Mouse (Mus musculus): ENCODE data around the gene Inca1. TPM values are rescaled to one million over a fixed set of nuclear protein-coding genes. Genes with fewer than 3 reads are reported as not detected.

Inca1 gene
- polyA plus RNA-seq, 1 experiment from 2014 or later, result 1.5 TPM

- Histone ChIP-seq H3K9me3 (ENCODE audit: control insufficient read depth, low read length) (no peaks in the 10 kb centered on the region), H3K27me3 (ENCODE audit: control insufficient read depth, insufficient read depth, low read depth, low read length) (no peaks in the 10 kb centered on the region), H3K36me3 (ENCODE audit: control insufficient read depth, insufficient read depth, low read length) (peaks cover 10% of the 10 kb centered on the region; the same call in 1 of the 2 replicates), H3K27ac (ENCODE audit: low read length) (peak overlapping the region; percentile 87), H3K9ac (ENCODE audit: low read length) (peak overlapping the region; percentile 90), H3K4me3 (ENCODE audit: low read length) (peak overlapping the region; percentile 80), H3K4me1 (replicated peaks; ENCODE audit: control insufficient read depth, insufficient read depth, low read length) (peaks cover 16% of the 10 kb centered on the region), H3K4me2 (ENCODE audit: low read depth, low read length) (peak overlapping the region; percentile 88)
- 18% methylated on average over 8 of the region's 8 CpGs for WGBS
- ATAC-seq (ENCODE audit: low read depth), result peak; percentile 11; the same call in 1 of the 2 replicates
Measured at GRCm38 (mm10) chr11:70688372-70688771, 11.6 kb downstream of the Inca1 start.

- Histone ChIP-seq H3K36me3 (ENCODE audit: control insufficient read depth, insufficient read depth, low read length) (peaks cover 10% of the 10 kb centered on the region; the same call in 1 of the 2 replicates), H3K4me3 (ENCODE audit: low read length) (peak within 1 kb of the TSS; percentile 80), H3K9ac (ENCODE audit: low read length) (peak within 1 kb of the TSS; percentile 90), H3K27ac (ENCODE audit: low read length) (peak within 1 kb of the TSS; percentile 87), H3K4me1 (replicated peaks; ENCODE audit: control insufficient read depth, insufficient read depth, low read length) (peaks cover 16% of the 10 kb centered on the region), H3K27me3 (ENCODE audit: control insufficient read depth, insufficient read depth, low read depth, low read length) (no peaks in the 10 kb centered on the region), H3K9me3 (ENCODE audit: control insufficient read depth, low read length) (no peaks in the 10 kb centered on the region), H3K4me2 (ENCODE audit: low read depth, low read length) (peak within 1 kb of the TSS; percentile 88)
- ATAC-seq (ENCODE audit: low read depth), result peak; percentile 92
- WGBS, result under 1% methylated on average over 46 of the region's 55 CpGs
Measured at GRCm38 (mm10) chr11:70687601-70688199, 12.3 kb downstream of the Inca1 start, which contains the start of gene Camta2. Gene Camta2 (minus strand): TSS chr11:70688105.

GRCm38 (mm10) chr11:70686901-70687566 is 12.9 kb downstream of the Inca1 start:
- Histone ChIP-seq H3K4me1 (replicated peaks; ENCODE audit: control insufficient read depth, insufficient read depth, low read length) (peaks cover 21% of the 10 kb centered on the region), H3K36me3 (ENCODE audit: control insufficient read depth, insufficient read depth, low read length) (peaks cover 10% of the 10 kb centered on the region), H3K9me3 (ENCODE audit: control insufficient read depth, low read length) (no peaks in the 10 kb centered on the region), H3K27ac (ENCODE audit: low read length) (peak overlapping the region; percentile 87), H3K4me2 (ENCODE audit: low read depth, low read length) (peak overlapping the region; percentile 88), H3K4me3 (ENCODE audit: low read length) (peak overlapping the region; percentile 80), H3K9ac (ENCODE audit: low read length) (peak overlapping the region; percentile 90), H3K27me3 (ENCODE audit: control insufficient read depth, insufficient read depth, low read depth, low read length) (no peaks in the 10 kb centered on the region)
- WGBS, result under 1% methylated on average over 16 of the region's 16 CpGs
- peak; percentile 64 for ATAC-seq (ENCODE audit: low read depth)

GRCm38 (mm10) chr11:70683640-70684039 is 16.3 kb downstream of the Inca1 start:
- ATAC-seq (ENCODE audit: low read depth), result no peak
- 79% methylated on average over 5 of the region's 5 CpGs for WGBS
- no peaks in the 10 kb centered on the region for H3K27me3 ChIP-seq (ENCODE audit: control insufficient read depth, insufficient read depth, low read depth, low read length)
- no peak overlapping the region for H3K27ac ChIP-seq (ENCODE audit: low read length)
- no peaks in the 10 kb centered on the region for H3K9me3 ChIP-seq (ENCODE audit: control insufficient read depth, low read length)
- H3K4me1 ChIP-seq (replicated peaks; ENCODE audit: control insufficient read depth, insufficient read depth, low read length), result peaks cover 19% of the 10 kb centered on the region
- H3K4me2 ChIP-seq (ENCODE audit: low read depth, low read length), result no peak overlapping the region
- H3K9ac ChIP-seq (ENCODE audit: low read length), result no peak overlapping the region
- no peak overlapping the region for H3K4me3 ChIP-seq (ENCODE audit: low read length)
- H3K36me3 ChIP-seq (ENCODE audit: control insufficient read depth, insufficient read depth, low read length), result peaks cover 26% of the 10 kb centered on the region

GRCm38 (mm10) chr11:70681897-70682581 is 17.9 kb downstream of the Inca1 start:
- H3K4me3 ChIP-seq (ENCODE audit: low read length), result no peak overlapping the region
- ATAC-seq (ENCODE audit: low read depth), result peak; percentile 64

GRCm38 (mm10) chr11:70681170-70681569 is 18.8 kb downstream of the Inca1 start:
- no peaks in the 10 kb centered on the region for H3K9me3 ChIP-seq (ENCODE audit: control insufficient read depth, low read length)
- H3K4me1 ChIP-seq (replicated peaks; ENCODE audit: control insufficient read depth, insufficient read depth, low read length), result peaks cover 6% of the 10 kb centered on the region
- H3K4me3 ChIP-seq (ENCODE audit: low read length), result no peak overlapping the region
- H3K27ac ChIP-seq (ENCODE audit: low read length), result no peak overlapping the region
- H3K4me2 ChIP-seq (ENCODE audit: low read depth, low read length), result no peak overlapping the region
- 73% methylated on average over 12 of the region's 12 CpGs for WGBS
- no peak overlapping the region for H3K9ac ChIP-seq (ENCODE audit: low read length)
- no peaks in the 10 kb centered on the region for H3K27me3 ChIP-seq (ENCODE audit: control insufficient read depth, insufficient read depth, low read depth, low read length)
- no peak for ATAC-seq (ENCODE audit: low read depth)
- H3K36me3 ChIP-seq (ENCODE audit: control insufficient read depth, insufficient read depth, low read length), result peaks cover 28% of the 10 kb centered on the region

More at GRCm38 (mm10) chr11:70681897-70682581, 17.9 kb downstream of the Inca1 start:
- no peak overlapping the region for H3K27ac ChIP-seq (ENCODE audit: low read length)
- H3K27me3 ChIP-seq (ENCODE audit: control insufficient read depth, insufficient read depth, low read depth, low read length), result no peaks in the 10 kb centered on the region
- peaks cover 12% of the 10 kb centered on the region for H3K4me1 ChIP-seq (replicated peaks; ENCODE audit: control insufficient read depth, insufficient read depth, low read length)
- peak overlapping the region; percentile 2; the same call in 1 of the 2 replicates for H3K9ac ChIP-seq (ENCODE audit: low read length)
- no peaks in the 10 kb centered on the region for H3K9me3 ChIP-seq (ENCODE audit: control insufficient read depth, low read length)
- peaks cover 26% of the 10 kb centered on the region for H3K36me3 ChIP-seq (ENCODE audit: control insufficient read depth, insufficient read depth, low read length)
- no peak overlapping the region for H3K4me2 ChIP-seq (ENCODE audit: low read depth, low read length)
- 27% methylated on average over 11 of the region's 11 CpGs for WGBS

- Histone ChIP-seq H3K9ac (ENCODE audit: low read length) (no peak overlapping the region), H3K4me1 (replicated peaks; ENCODE audit: control insufficient read depth, insufficient read depth, low read length) (peaks cover 6% of the 10 kb centered on the region), H3K27ac (ENCODE audit: low read length) (no peak overlapping the region), H3K9me3 (ENCODE audit: control insufficient read depth, low read length) (no peaks in the 10 kb centered on the region), H3K36me3 (ENCODE audit: control insufficient read depth, insufficient read depth, low read length) (peaks cover 30% of the 10 kb centered on the region), H3K27me3 (ENCODE audit: control insufficient read depth, insufficient read depth, low read depth, low read length) (no peaks in the 10 kb centered on the region), H3K4me3 (ENCODE audit: low read length) (no peak overlapping the region), H3K4me2 (ENCODE audit: low read depth, low read length) (no peak overlapping the region)
- 90% methylated on average over 8 of the region's 8 CpGs for WGBS
- ATAC-seq (ENCODE audit: low read depth), result no peak
Measured at GRCm38 (mm10) chr11:70679894-70680293, 20.1 kb downstream of the Inca1 start.

GRCm38 (mm10) chr11:70679361-70679760 is 20.6 kb downstream of the Inca1 start:
- Histone ChIP-seq H3K27ac (ENCODE audit: low read length) (no peak overlapping the region), H3K9ac (ENCODE audit: low read length) (no peak overlapping the region), H3K36me3 (ENCODE audit: control insufficient read depth, insufficient read depth, low read length) (peaks cover 26% of the 10 kb centered on the region), H3K27me3 (ENCODE audit: control insufficient read depth, insufficient read depth, low read depth, low read length) (no peaks in the 10 kb centered on the region), H3K4me2 (ENCODE audit: low read depth, low read length) (no peak overlapping the region), H3K4me1 (replicated peaks; ENCODE audit: control insufficient read depth, insufficient read depth, low read length) (peaks cover 6% of the 10 kb centered on the region), H3K4me3 (ENCODE audit: low read length) (no peak overlapping the region), H3K9me3 (ENCODE audit: control insufficient read depth, low read length) (no peaks in the 10 kb centered on the region)
- WGBS, result 93% methylated on average over 8 of the region's 8 CpGs
- no peak for ATAC-seq (ENCODE audit: low read depth)

- Histone ChIP-seq H3K4me2 (ENCODE audit: low read depth, low read length) (no peak overlapping the region), H3K4me1 (replicated peaks; ENCODE audit: control insufficient read depth, insufficient read depth, low read length) (peaks cover 6% of the 10 kb centered on the region), H3K9me3 (ENCODE audit: control insufficient read depth, low read length) (no peaks in the 10 kb centered on the region), H3K9ac (ENCODE audit: low read length) (no peak overlapping the region), H3K36me3 (ENCODE audit: control insufficient read depth, insufficient read depth, low read length) (peaks cover 21% of the 10 kb centered on the region), H3K27ac (ENCODE audit: low read length) (no peak overlapping the region), H3K4me3 (ENCODE audit: low read length) (no peak overlapping the region), H3K27me3 (ENCODE audit: control insufficient read depth, insufficient read depth, low read depth, low read length) (no peaks in the 10 kb centered on the region)
- WGBS, result 77% methylated on average over 2 of the region's 2 CpGs
- ATAC-seq (ENCODE audit: low read depth), result no peak
Measured at GRCm38 (mm10) chr11:70678576-70678975, 21.4 kb downstream of the Inca1 start.

Data from lung, embryonic 16.5 days (tissue).